Mouse (Mus musculus) liver, embryonic 11.5 days (tissue): ENCODE data around the gene 5730596B20Rik. TPM values are rescaled to one million over a fixed set of nuclear protein-coding genes. Genes with fewer than 3 reads are reported as not detected.
A peak's percentile ranks its signal among the peaks of the same experiment; 100 is the strongest.

ENCODE experiments used
- ATAC-seq: fragments of 200-750 bp; cut with Nextera tagmentation; replicated peaks from 2 replicates; pipeline ENCODE4 v1.8.0; 2017; ENCODE audit warnings: moderate number of reproducible peaks, mild to moderate bottlenecking, moderate TSS enrichment, moderate library complexity; ENCODE audit not compliant: low FRiP score
- DNase-seq: peaks from one replicate; pipeline ENCODE4 v3.0.0-alpha.2; 2017; ENCODE audit warnings: low spot score
- H3K27ac ChIP-seq: fragments of 300-500 bp; sonication (generic); 2 replicates; pipeline ENCODE4 v1.5.1; 2014; ENCODE audit warnings: mild to moderate bottlenecking, low read depth, low read length, control low read depth
- H3K27me3 ChIP-seq: fragments of 300-500 bp; sonication (generic); replicated peaks from 2 replicates; pipeline ENCODE4 v1.6.1; 2014; ENCODE audit warnings: low read length, mixed read lengths; ENCODE audit not compliant: control insufficient read depth, insufficient read depth
- H3K36me3 ChIP-seq: fragments of 300-500 bp; sonication (generic); 2 replicates; pipeline ENCODE4 v1.6.1; 2014; ENCODE audit warnings: mild to moderate bottlenecking, low read length, moderate library complexity, mixed read lengths; ENCODE audit not compliant: control insufficient read depth, insufficient read depth
- H3K4me1 ChIP-seq: fragments of 300-500 bp; sonication (generic); replicated peaks from 2 replicates; pipeline ENCODE4 v1.6.1; 2014; ENCODE audit warnings: low read length, mixed read lengths; ENCODE audit not compliant: control insufficient read depth, insufficient read depth
- H3K4me2 ChIP-seq: fragments of 300-500 bp; sonication (generic); 2 replicates; pipeline ENCODE4 v1.6.1; 2014; ENCODE audit warnings: mild to moderate bottlenecking, control low read depth, moderate library complexity
- H3K4me3 ChIP-seq: fragments of 300-500 bp; sonication (generic); 2 replicates; pipeline ENCODE4 v1.5.1; 2014; ENCODE audit warnings: low read depth, low read length, control low read depth
- H3K9ac ChIP-seq: fragments of 300-500 bp; sonication (generic); 2 replicates; pipeline ENCODE4 v1.6.1; 2014; ENCODE audit warnings: low read depth, low read length, control low read depth
- H3K9me3 ChIP-seq: fragments of 300-500 bp; sonication (generic); 2 replicates; pipeline ENCODE4 v1.6.1; 2016; ENCODE audit warnings: low read length, inconsistent platforms, mixed read lengths; ENCODE audit not compliant: control insufficient read depth
- WGBS: fragments of 180-500 bp; shearing (Covaris S2); extraction: QIAGEN DNeasy Blood & Tissue Kit; methylation state at CpG from one replicate; pipeline ENCODE4 v1.1.7; 2014; 5-methylcytosine and 5-hydroxymethylcytosine counted together
- polyA plus RNA-seq: library from polyadenylated mRNA; unstranded; fragments of >200 nt; fragmentation: Nextera tagmentation; extraction: Ambion mirVana; gene quantifications from 2 replicates; pipeline ENCODE4 v1.2.1, GENCODE M21; 2014

Gene 5730596B20Rik
- 0.60 and 1.0 TPM in 2 replicates for polyA plus RNA-seq

- H3K27ac ChIP-seq: peak within 1 kb of the TSS; percentile 84
- peak within 1 kb of the TSS; percentile 68 for H3K9ac ChIP-seq
- H3K9me3 ChIP-seq: no peaks in the 10 kb centered on the region
- DNase-seq (no peak), ATAC-seq (no peak)
- no peaks in the 10 kb centered on the region for H3K36me3 ChIP-seq
- H3K4me1 ChIP-seq: peaks cover 7% of the 10 kb centered on the region; the same call in 1 of the 2 replicates
- H3K4me2 ChIP-seq: peak within 1 kb of the TSS; percentile 64
- peaks cover 99% of the 10 kb centered on the region for H3K27me3 ChIP-seq
- under 1% methylated on average over 36 of the region's 36 CpGs for WGBS
- H3K4me3 ChIP-seq: peak within 1 kb of the TSS; percentile 46
Measured at GRCm38 (mm10) chr6:52177061-52177735, at the start of gene 5730596B20Rik. Gene 5730596B20Rik (plus strand): TSS chr6:52177498.

GRCm38 (mm10) chr6:52137841-52138535 is 39.3 kb upstream of the 5730596B20Rik start:
- no peak for DNase-seq
- 71% methylated on average over 9 of the region's 9 CpGs for WGBS

GRCm38 (mm10) chr6:52138576-52138975 is 38.7 kb upstream of the 5730596B20Rik start:
- no peaks in the 10 kb centered on the region for H3K4me1 ChIP-seq
- no peak overlapping the region for H3K27ac ChIP-seq
- no peak overlapping the region for H3K4me3 ChIP-seq
- no peak for DNase-seq
- H3K9ac ChIP-seq: no peak overlapping the region
- H3K27me3 ChIP-seq: no peaks in the 10 kb centered on the region
- 69% methylated on average over 10 of the region's 10 CpGs for WGBS
- no peaks in the 10 kb centered on the region for H3K9me3 ChIP-seq
- ATAC-seq: no peak
- no peak overlapping the region for H3K4me2 ChIP-seq
- H3K36me3 ChIP-seq: no peaks in the 10 kb centered on the region

More at GRCm38 (mm10) chr6:52137841-52138535, 39.3 kb upstream of the 5730596B20Rik start:
- Histone ChIP-seq H3K9me3 (no peaks in the 10 kb centered on the region), H3K36me3 (no peaks in the 10 kb centered on the region), H3K4me3 (no peak overlapping the region), H3K4me2 (no peak overlapping the region), H3K27ac (no peak overlapping the region), H3K4me1 (no peaks in the 10 kb centered on the region), H3K27me3 (no peaks in the 10 kb centered on the region), H3K9ac (no peak overlapping the region)
- ATAC-seq: no peak

GRCm38 (mm10) chr6:52139115-52139514 is 38.2 kb upstream of the 5730596B20Rik start:
- Histone ChIP-seq H3K27me3 (no peaks in the 10 kb centered on the region), H3K4me2 (no peak overlapping the region), H3K27ac (no peak overlapping the region), H3K9me3 (no peaks in the 10 kb centered on the region), H3K9ac (no peak overlapping the region), H3K4me3 (no peak overlapping the region), H3K36me3 (no peaks in the 10 kb centered on the region), H3K4me1 (no peaks in the 10 kb centered on the region)
- WGBS: 81% methylated on average over 5 of the region's 5 CpGs
- ATAC-seq (no peak), DNase-seq (no peak)

GRCm38 (mm10) chr6:52150401-52150966 is 26.8 kb upstream of the 5730596B20Rik start:
- no peaks in the 10 kb centered on the region for H3K4me1 ChIP-seq
- 9% methylated on average over 16 of the region's 16 CpGs for WGBS
- peak overlapping the region; percentile 20; the same call in 1 of the 2 replicates for H3K4me2 ChIP-seq
- DNase-seq: no peak
- ATAC-seq: no peak
- H3K4me3 ChIP-seq: no peak overlapping the region
- H3K36me3 ChIP-seq: no peaks in the 10 kb centered on the region
- H3K9me3 ChIP-seq: no peaks in the 10 kb centered on the region
- no peak overlapping the region for H3K27ac ChIP-seq
- H3K27me3 ChIP-seq: peaks cover 80% of the 10 kb centered on the region
- no peak overlapping the region for H3K9ac ChIP-seq

- H3K36me3 ChIP-seq: no peaks in the 10 kb centered on the region
- no peak overlapping the region for H3K9ac ChIP-seq
- no peak overlapping the region for H3K4me2 ChIP-seq
- WGBS: 12% methylated on average over 4 of the region's 4 CpGs
- no peak overlapping the region for H3K27ac ChIP-seq
- ATAC-seq (no peak), DNase-seq (no peak)
- H3K9me3 ChIP-seq: no peaks in the 10 kb centered on the region
- peaks cover 87% of the 10 kb centered on the region for H3K27me3 ChIP-seq
- no peak overlapping the region for H3K4me3 ChIP-seq
- no peaks in the 10 kb centered on the region for H3K4me1 ChIP-seq
Measured at GRCm38 (mm10) chr6:52151571-52151970, 25.7 kb upstream of the 5730596B20Rik start.

GRCm38 (mm10) chr6:52152226-52153193 is 24.8 kb upstream of the 5730596B20Rik start:
- DNase-seq (no peak), ATAC-seq (no peak)
- Histone ChIP-seq H3K36me3 (no peaks in the 10 kb centered on the region), H3K4me2 (no peak overlapping the region), H3K27me3 (peaks cover 89% of the 10 kb centered on the region), H3K9me3 (no peaks in the 10 kb centered on the region), H3K4me1 (no peaks in the 10 kb centered on the region), H3K9ac (no peak overlapping the region), H3K27ac (no peak overlapping the region), H3K4me3 (no peak overlapping the region)
- WGBS: 15% methylated on average over 16 of the region's 16 CpGs

GRCm38 (mm10) chr6:52153270-52153669 is 24.0 kb upstream of the 5730596B20Rik start:
- no peak for ATAC-seq
- Histone ChIP-seq H3K9me3 (no peaks in the 10 kb centered on the region), H3K36me3 (no peaks in the 10 kb centered on the region), H3K4me2 (no peak overlapping the region), H3K27me3 (peaks cover 89% of the 10 kb centered on the region), H3K4me3 (no peak overlapping the region), H3K27ac (no peak overlapping the region), H3K4me1 (no peaks in the 10 kb centered on the region), H3K9ac (no peak overlapping the region)
- 4% methylated on average over 6 of the region's 6 CpGs for WGBS
- no peak for DNase-seq
